Mouse (Mus musculus): ENCODE measurements at regions not wholly inside any gene's neighbourhood (a gene's known extent, or its start where the extent isn't known, plus 50 kb on each side); places are given as distances from the start of the nearest gene placed in this dataset.

DNA sequence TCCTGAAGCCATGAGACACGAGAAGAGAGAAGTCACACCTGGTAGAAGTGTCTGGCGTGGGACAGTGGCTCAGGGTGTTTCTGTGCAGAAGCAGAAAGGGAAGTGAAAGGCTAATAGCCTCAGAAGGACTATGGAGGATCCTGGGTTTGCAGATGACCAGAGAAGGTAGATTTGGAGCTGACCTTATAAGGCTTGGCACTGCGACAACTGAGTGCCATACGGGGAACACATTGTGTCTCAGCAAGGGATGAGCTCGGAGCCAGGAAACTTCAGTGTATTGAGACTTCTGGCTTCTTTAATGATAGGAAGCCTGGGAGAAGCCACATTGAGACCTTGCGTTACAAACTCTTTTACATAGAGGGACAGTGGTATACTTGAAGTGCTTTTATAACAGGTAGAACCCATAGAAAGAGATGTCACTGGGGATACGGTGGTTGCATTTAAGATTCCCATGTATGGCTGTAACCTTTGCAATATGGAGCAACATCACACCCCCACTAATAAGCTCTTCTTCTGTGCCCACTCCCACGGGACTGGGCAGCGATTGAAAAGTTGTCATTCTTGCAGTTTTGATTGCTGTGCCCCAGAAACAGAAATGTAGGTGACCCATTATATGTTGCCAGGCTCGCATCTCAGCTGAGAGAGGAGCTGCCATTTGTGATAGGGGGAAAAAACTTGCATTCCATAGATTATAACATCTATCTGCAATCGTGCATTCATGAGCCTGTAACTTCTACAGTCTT lies 61.8 kb upstream of the Dync1i1 start:
- Histone ChIP-seq H3K4me1 (ENCODE audit: control insufficient read depth, insufficient read depth, low read depth, low read length) (no peaks in the 10 kb centered on the region), H3K9me3 (ENCODE audit: control insufficient read depth, low read length) (no peaks in the 10 kb centered on the region), H3K9ac (ENCODE audit: low read depth, low read length) (no peak overlapping the region), H3K4me2 (ENCODE audit: low read length) (no peak overlapping the region), H3K4me3 (ENCODE audit: low read length) (no peak overlapping the region), H3K36me3 (ENCODE audit: control insufficient read depth, insufficient read depth, low read length) (no peaks in the 10 kb centered on the region), H3K27me3 (replicated peaks; ENCODE audit: control insufficient read depth, insufficient read depth, low read length) (no peaks in the 10 kb centered on the region), H3K27ac (ENCODE audit: low read depth, low read length) (no peak overlapping the region)
- ATAC-seq, result no peak
- WGBS, result 88% methylated on average over 11 of the region's 11 CpGs

DNA sequence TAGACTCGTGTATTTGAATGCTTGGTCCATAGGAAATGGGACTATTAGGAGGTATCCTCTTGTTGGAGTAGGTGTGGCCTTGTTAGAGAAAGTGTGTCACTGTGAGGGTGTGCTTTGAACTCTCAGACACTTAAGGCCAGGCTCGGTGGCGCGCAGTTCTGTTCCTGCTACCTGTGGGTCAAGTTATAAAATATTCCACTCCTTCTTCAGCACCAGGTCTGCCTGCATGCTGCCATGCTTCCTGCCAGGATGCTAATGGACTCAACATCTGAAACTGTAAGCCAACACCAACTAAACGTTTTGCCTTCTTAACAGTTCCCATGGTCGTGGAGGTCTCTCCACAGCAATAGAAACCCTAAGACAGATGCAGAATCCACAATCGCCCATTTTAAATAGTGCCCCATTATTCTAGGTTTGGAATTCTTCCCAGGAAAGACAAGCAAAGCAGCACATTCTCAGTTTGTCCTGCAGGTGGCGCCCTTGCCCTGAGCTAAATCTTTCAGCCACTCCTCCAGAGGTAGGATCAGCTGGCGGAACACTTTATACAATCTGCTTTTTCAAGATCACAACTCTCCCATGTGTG lies 80.2 kb upstream of the Dync1i1 start:
- no peak overlapping the region for H3K4me3 ChIP-seq (ENCODE audit: low read length)
- no peak overlapping the region for H3K9ac ChIP-seq (ENCODE audit: low read depth, low read length)
- H3K4me1 ChIP-seq (ENCODE audit: control insufficient read depth, insufficient read depth, low read depth, low read length), result no peaks in the 10 kb centered on the region
- no peak overlapping the region for H3K27ac ChIP-seq (ENCODE audit: low read depth, low read length)
- H3K36me3 ChIP-seq (ENCODE audit: control insufficient read depth, insufficient read depth, low read length), result no peaks in the 10 kb centered on the region
- 24% methylated on average over 9 of the region's 9 CpGs for WGBS
- no peak overlapping the region for H3K4me2 ChIP-seq (ENCODE audit: low read length)
- peak; percentile 87 for ATAC-seq
- H3K9me3 ChIP-seq (ENCODE audit: control insufficient read depth, low read length), result no peaks in the 10 kb centered on the region
- H3K27me3 ChIP-seq (replicated peaks; ENCODE audit: control insufficient read depth, insufficient read depth, low read length), result no peaks in the 10 kb centered on the region

DNA sequence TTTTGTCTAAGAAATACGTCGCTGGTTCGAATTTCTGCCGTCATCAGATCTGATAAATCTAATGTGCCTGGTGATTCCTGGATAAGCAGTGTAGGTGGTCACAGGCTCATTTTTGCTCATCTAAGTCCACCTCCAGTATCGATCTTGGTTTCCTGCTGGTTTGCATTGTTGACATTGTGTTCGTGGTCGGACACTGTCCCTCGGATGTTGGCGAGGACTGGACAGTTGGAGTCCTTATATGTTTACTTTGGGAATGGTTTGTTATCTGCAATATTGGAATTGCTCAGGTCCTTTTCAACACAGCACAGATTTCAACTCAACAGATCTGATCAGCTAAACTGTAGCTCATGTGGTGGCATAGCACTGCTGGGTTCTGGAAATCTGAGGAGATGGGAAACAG lies 91.2 kb upstream of the Dync1i1 start:
- no peaks in the 10 kb centered on the region for H3K36me3 ChIP-seq (ENCODE audit: control insufficient read depth, insufficient read depth, low read length)
- no peak overlapping the region for H3K9ac ChIP-seq (ENCODE audit: low read depth, low read length)
- H3K4me2 ChIP-seq (ENCODE audit: low read length), result no peak overlapping the region
- H3K27me3 ChIP-seq (replicated peaks; ENCODE audit: control insufficient read depth, insufficient read depth, low read length), result no peaks in the 10 kb centered on the region
- H3K27ac ChIP-seq (ENCODE audit: low read depth, low read length), result no peak overlapping the region
- H3K4me1 ChIP-seq (ENCODE audit: control insufficient read depth, insufficient read depth, low read depth, low read length), result no peaks in the 10 kb centered on the region
- no peak overlapping the region for H3K4me3 ChIP-seq (ENCODE audit: low read length)
- H3K9me3 ChIP-seq (ENCODE audit: control insufficient read depth, low read length), result no peaks in the 10 kb centered on the region
- 89% methylated on average over 9 of the region's 9 CpGs for WGBS
- no peak for ATAC-seq

DNA sequence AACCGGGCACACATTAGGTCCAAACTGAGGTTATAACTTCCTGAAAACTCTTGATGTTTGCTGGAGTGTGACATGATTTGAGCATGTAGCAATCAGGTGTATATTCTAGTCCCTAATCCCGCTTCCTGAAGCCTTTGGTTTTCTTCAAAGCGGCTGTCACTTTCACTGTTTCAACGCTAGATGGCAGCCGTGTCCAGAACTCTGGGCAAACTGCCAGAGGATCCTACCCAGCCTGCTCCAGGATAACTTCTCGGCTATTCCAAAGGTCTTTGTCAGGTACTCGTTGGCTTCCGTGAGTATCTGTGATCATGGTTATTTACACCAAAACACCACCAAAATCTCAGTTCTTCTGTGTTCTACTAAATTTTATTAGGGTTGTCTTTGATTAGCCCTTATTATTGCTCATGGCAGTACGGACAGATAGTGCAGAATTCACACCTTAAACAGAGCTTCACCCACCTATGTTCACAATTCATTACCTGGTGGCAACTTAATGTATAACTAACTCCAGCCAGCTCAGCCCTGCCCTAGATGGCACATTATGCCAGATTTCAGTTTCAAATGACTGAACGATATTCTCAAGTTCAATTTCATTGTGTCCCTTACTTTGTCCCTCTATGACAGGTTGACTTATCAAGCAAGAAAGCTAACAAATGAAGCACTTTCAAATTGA lies 92.3 kb upstream of the Dync1i1 start:
- Histone ChIP-seq H3K27ac (ENCODE audit: low read depth, low read length) (no peak overlapping the region), H3K4me2 (ENCODE audit: low read length) (peak overlapping the region; percentile 28; the same call in 1 of the 2 replicates), H3K4me1 (ENCODE audit: control insufficient read depth, insufficient read depth, low read depth, low read length) (no peaks in the 10 kb centered on the region), H3K9me3 (ENCODE audit: control insufficient read depth, low read length) (no peaks in the 10 kb centered on the region), H3K4me3 (ENCODE audit: low read length) (no peak overlapping the region), H3K9ac (ENCODE audit: low read depth, low read length) (no peak overlapping the region), H3K27me3 (replicated peaks; ENCODE audit: control insufficient read depth, insufficient read depth, low read length) (no peaks in the 10 kb centered on the region), H3K36me3 (ENCODE audit: control insufficient read depth, insufficient read depth, low read length) (no peaks in the 10 kb centered on the region)
- 24% methylated on average over 10 of the region's 10 CpGs for WGBS
- ATAC-seq, result peak; percentile 69

DNA sequence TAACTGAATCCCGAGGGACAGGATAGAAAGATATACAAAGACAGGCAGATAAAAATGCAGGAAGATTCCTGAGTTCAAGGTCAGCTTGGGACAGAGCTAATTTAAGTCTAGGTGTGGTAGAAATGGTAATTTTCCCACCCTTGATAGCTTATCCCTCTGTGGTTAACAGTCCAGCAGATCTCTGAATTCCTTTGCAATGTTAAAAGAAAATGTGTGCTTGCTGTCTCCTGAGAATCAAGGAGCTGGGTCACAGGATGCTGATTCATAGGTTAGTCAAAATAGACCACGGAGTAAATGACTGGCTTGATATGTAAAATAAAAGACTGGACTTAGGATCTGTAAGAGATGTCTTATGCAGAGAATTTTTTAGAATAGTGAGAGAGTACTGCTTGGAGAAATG lies 101.4 kb upstream of the Dync1i1 start:
- Histone ChIP-seq H3K9ac (ENCODE audit: low read depth, low read length) (no peak overlapping the region), H3K27ac (ENCODE audit: low read depth, low read length) (no peak overlapping the region), H3K4me3 (ENCODE audit: low read length) (no peak overlapping the region), H3K27me3 (replicated peaks; ENCODE audit: control insufficient read depth, insufficient read depth, low read length) (no peaks in the 10 kb centered on the region), H3K4me1 (ENCODE audit: control insufficient read depth, insufficient read depth, low read depth, low read length) (no peaks in the 10 kb centered on the region), H3K4me2 (ENCODE audit: low read length) (no peak overlapping the region), H3K9me3 (ENCODE audit: control insufficient read depth, low read length) (no peaks in the 10 kb centered on the region), H3K36me3 (ENCODE audit: control insufficient read depth, insufficient read depth, low read length) (no peaks in the 10 kb centered on the region)
- WGBS, result 80% methylated on average over 2 of the region's 2 CpGs
- ATAC-seq, result no peak

DNA sequence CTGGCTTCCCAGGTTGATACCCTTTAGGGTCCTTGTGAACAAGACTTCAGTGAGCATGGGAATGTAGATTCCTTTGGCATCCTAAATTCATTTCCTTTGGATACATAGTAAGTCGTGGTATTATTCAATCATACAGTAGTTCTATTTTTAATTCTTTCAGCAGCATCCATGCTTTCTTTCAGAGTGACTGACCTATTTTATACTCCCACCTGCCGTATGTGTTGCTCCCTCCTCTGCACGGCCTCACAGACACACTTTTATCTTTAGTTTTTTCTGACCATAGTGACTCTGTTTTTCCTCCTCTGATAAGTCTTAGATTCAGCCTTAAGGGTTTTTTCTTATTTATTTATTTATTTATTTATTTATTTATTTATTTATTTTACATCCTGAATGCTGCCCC lies 103.9 kb upstream of the Dync1i1 start:
- no peak overlapping the region for H3K4me3 ChIP-seq (ENCODE audit: low read length)
- H3K4me2 ChIP-seq (ENCODE audit: low read length), result no peak overlapping the region
- no peaks in the 10 kb centered on the region for H3K27me3 ChIP-seq (replicated peaks; ENCODE audit: control insufficient read depth, insufficient read depth, low read length)
- H3K36me3 ChIP-seq (ENCODE audit: control insufficient read depth, insufficient read depth, low read length), result no peaks in the 10 kb centered on the region
- WGBS, result 97% methylated on average over 3 of the region's 3 CpGs
- no peak overlapping the region for H3K27ac ChIP-seq (ENCODE audit: low read depth, low read length)
- H3K9me3 ChIP-seq (ENCODE audit: control insufficient read depth, low read length), result no peaks in the 10 kb centered on the region
- no peak for ATAC-seq
- no peak overlapping the region for H3K9ac ChIP-seq (ENCODE audit: low read depth, low read length)
- H3K4me1 ChIP-seq (ENCODE audit: control insufficient read depth, insufficient read depth, low read depth, low read length), result no peaks in the 10 kb centered on the region

DNA sequence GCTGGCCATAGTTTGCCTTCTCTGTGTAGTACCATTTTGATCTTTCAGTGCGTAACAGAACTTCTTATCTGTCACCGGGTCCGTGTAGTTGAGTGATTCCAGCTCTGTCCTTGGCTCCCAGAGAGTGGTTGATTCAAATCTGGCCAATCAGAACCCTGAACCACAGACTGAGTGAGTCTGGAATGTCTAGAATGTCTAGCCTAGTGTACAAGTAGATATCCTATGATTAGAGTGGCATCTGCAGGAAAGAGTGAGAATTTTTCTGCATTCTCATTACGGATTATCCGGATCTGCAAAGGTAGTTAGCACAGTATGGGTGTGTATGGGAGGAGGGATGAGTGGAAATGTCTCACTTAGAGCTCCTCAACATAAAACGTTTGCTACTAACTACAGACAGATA lies 97.9 kb upstream of the Pdk4 start:
- H3K27me3 ChIP-seq (replicated peaks; ENCODE audit: control insufficient read depth, insufficient read depth, low read length), result no peaks in the 10 kb centered on the region
- H3K4me1 ChIP-seq (ENCODE audit: control insufficient read depth, insufficient read depth, low read depth, low read length), result no peaks in the 10 kb centered on the region
- H3K4me2 ChIP-seq (ENCODE audit: low read length), result no peak overlapping the region
- H3K9ac ChIP-seq (ENCODE audit: low read depth, low read length), result no peak overlapping the region
- H3K4me3 ChIP-seq (ENCODE audit: low read length), result no peak overlapping the region
- no peaks in the 10 kb centered on the region for H3K9me3 ChIP-seq (ENCODE audit: control insufficient read depth, low read length)
- no peak overlapping the region for H3K27ac ChIP-seq (ENCODE audit: low read depth, low read length)
- H3K36me3 ChIP-seq (ENCODE audit: control insufficient read depth, insufficient read depth, low read length), result no peaks in the 10 kb centered on the region
- WGBS, result 78% methylated on average over 6 of the region's 6 CpGs
- 0 out of 2 replicates have a peak, but pooled peaks have one; percentile 21 for ATAC-seq

DNA sequence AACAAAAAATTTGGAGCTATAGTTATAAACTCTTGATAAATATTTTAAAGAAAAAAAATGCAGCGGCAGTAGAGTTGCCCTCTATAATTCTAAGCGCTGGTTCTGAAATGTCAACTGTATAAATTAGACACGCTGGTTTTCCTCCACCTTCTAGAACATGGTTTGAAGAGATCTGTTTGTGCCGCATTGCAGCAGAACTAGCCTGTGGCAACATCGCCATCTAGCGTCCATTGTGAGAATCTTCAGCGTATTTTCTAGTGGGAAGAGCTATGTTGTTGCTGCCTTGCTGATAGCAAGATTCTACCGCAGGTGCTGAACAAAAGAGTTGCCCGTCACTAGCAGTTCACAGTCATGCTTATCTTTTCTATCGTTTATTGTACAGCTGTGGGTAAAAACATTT lies 93.5 kb upstream of the Pdk4 start:
- no peaks in the 10 kb centered on the region for H3K36me3 ChIP-seq (ENCODE audit: control insufficient read depth, insufficient read depth, low read length)
- H3K9ac ChIP-seq (ENCODE audit: low read depth, low read length), result no peak overlapping the region
- 7% methylated on average over 10 of the region's 10 CpGs for WGBS
- H3K4me3 ChIP-seq (ENCODE audit: low read length), result no peak overlapping the region
- no peaks in the 10 kb centered on the region for H3K4me1 ChIP-seq (ENCODE audit: control insufficient read depth, insufficient read depth, low read depth, low read length)
- H3K27ac ChIP-seq (ENCODE audit: low read depth, low read length), result no peak overlapping the region
- no peak overlapping the region for H3K4me2 ChIP-seq (ENCODE audit: low read length)
- H3K9me3 ChIP-seq (ENCODE audit: control insufficient read depth, low read length), result no peaks in the 10 kb centered on the region
- H3K27me3 ChIP-seq (replicated peaks; ENCODE audit: control insufficient read depth, insufficient read depth, low read length), result no peaks in the 10 kb centered on the region
- peak; percentile 95 for ATAC-seq

DNA sequence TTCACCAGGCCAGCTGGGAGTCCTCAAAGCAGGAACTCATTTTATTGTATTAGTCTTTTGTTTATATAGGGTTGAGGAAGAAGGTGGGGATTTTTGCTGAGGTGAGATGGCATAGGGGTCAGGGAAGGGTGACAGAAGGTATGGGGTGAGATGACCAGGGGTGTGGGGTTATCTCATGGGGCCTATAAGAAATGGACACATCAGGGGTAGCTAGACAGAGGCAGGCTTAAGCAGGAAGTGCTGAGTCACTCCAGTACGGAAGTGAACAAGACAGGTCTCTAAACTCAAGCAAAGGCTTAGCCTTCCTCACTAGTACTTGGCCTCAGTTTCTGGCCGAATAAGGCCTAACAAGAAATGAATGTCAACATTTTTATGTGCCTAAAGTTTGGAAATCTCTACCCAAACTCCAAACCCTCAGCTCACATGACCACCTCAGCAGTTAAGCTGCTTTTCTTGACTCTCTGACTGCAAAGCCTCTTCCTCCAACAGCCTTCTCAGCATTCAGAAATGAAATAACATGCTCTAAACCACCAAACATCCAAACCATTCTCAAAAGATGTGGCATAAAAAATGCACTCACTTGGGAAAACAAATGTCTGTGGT lies 86.9 kb upstream of the Pdk4 start:
- Histone ChIP-seq H3K9ac (ENCODE audit: low read depth, low read length) (no peak overlapping the region), H3K27me3 (replicated peaks; ENCODE audit: control insufficient read depth, insufficient read depth, low read length) (no peaks in the 10 kb centered on the region), H3K4me2 (ENCODE audit: low read length) (no peak overlapping the region), H3K4me1 (ENCODE audit: control insufficient read depth, insufficient read depth, low read depth, low read length) (no peaks in the 10 kb centered on the region), H3K4me3 (ENCODE audit: low read length) (no peak overlapping the region), H3K27ac (ENCODE audit: low read depth, low read length) (no peak overlapping the region), H3K36me3 (ENCODE audit: control insufficient read depth, insufficient read depth, low read length) (no peaks in the 10 kb centered on the region), H3K9me3 (ENCODE audit: control insufficient read depth, low read length) (no peaks in the 10 kb centered on the region)
- no peak for ATAC-seq
- WGBS, result 90% methylated on average over 2 of the region's 2 CpGs
